Mouse (Mus musculus): ENCODE results near the gene Itsn1.

Itsn1 gene

DNA sequence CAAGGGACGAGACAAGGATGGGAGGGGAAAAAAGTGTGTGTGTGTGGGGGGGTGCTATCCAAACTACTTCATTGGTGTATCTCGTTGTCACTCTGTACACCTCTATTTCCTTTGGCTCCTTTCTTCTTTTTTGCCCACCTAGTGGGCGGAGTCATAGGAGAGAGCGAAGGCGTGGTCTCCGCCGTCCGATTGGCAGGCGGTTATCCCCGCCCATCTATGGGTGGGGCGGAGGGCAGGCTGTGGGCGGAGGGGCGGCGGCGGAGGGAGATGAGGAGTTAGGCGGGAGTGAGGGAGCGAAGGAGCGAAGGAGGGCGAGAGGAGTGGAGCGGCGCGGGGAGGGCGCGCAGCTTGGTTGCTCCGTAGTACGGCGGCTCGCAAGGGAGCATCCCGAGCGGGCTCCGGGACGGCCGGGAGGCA, at the start of gene Itsn1:
Gene Itsn1 (plus strand): TSS at position 216 of the 417 bp plus-strand sequence.
- peak; percentile 98 to 99 for DNase-seq

DNA sequence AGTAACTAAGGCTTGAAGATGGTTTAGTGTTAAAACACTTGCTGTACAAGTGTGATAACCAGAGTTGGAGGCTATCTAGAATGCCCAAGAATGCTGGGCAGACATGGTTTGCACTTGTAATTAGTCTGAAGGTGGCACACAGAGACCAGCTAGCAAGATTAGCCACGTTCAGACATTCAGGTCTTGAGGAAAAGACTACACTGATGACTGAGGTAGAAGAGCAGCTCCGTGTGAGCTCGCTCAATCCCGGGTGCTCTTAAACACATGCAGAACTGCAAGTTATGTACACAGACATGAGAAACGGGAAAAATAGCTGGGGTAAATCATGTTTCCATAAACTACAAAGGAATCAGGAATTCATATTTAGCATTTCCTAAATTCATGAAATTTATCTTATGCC, 48.4 kb upstream of the Itsn1 start:
- no peak for DNase-seq

DNA sequence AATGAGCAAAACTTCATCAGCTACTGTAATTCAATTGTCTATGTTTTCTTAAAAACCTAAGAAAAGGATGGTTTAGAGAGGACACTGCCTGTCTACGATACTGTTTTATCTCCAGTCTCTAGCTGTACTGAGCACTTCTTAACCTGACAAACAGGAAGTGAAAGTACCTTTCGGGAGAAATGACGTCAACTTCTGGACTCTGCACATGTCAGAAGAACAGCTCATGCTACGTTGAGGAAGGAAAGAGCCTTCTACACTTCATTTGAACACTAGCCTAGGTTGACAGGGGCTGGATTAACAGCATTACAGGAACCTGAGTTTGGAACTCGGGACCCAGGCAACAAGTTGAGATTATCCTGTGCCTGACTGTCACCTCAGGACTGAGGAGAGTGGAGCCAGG, 43.6 kb upstream of the Itsn1 start:
- DNase-seq = no peak

DNA sequence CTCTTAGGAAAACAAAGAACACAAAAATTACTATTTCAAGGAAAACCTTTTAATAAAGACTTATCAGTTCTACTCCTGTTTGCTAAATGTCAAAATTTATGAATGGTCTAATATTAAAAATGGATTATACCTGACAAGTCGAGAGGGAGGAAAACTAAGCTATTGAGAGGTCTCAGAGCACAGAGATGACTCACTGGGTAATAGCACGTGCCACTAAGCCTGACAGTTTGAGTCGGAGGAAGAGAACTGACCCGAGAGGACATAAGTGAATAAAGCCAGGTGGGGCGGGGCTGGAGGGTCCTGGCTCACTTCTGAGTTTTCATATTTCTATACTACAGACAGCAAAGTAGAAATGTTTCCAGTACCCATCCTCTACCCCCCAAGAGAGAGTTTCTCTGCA, 42.7 kb upstream of the Itsn1 start:
- DNase-seq = no peak

DNA sequence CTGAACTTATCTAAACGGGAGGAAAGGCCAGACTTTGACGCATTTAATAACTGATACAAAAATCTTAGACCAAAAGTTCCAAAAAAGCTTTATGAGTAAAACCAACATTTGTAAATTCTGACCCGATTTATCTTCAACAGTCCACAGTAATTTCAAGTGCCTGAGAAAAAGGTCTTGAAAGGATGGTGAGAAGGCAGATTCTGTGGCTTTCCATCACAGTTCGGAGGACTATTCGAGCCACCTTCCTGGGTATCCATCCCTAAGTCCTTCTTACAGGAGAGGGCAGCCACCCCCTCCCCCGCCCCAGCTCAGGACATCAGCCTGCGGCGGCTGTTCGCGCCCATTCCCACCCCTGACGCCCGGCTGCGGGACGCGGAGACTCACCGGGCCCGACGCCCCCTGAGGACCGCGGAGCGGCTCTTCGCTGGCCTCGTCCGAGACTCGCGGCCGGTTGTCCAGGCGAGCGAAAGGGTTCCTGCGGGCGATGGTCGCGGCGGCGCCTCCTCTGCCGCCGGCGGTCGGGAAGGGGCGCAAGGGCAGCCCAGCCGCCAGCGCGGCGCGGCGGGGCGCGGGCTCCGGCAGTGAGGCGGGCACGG, 41.0 kb upstream of the Itsn1 start:
- DNase-seq = no peak

DNA sequence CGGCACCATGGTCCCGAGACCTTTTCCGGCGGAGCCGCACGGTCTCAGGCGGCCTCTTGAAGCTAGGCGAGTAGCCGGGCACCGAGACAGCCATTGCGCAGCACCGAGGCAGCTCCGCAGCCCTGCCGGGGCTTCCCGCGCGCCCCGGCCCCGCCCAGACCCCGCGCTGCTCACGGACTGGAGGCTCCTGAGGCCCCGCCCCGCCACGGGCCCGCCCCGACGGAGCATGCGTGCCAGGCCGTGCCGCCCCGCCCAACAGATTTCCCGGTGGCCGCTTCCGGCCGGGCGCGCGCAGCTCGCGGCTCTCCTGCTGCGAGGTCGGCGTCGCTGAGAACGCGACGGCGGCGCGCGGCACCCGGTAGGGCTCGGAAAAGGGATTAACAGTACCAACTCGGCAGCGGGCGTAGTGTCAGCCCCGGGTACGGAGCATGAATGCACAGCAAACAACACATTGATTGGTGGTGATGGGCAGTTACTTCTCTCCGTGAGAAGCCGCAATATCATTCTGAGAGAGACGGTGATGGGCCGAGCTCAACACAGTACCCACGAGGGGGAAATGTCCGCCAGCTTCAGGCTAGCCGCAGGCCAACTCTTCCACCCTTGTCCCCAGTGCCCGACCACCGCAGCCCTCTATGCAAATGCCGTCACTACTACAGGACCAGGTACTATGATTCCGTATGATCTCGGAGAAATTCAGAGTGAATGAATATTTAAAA, 40.3 kb upstream of the Itsn1 start, which contains the start of gene Donson:
Gene Donson (minus strand): TSS at position 152 of the 716 bp plus-strand sequence.
- DNase-seq = peak; percentile 96 to 99

DNA sequence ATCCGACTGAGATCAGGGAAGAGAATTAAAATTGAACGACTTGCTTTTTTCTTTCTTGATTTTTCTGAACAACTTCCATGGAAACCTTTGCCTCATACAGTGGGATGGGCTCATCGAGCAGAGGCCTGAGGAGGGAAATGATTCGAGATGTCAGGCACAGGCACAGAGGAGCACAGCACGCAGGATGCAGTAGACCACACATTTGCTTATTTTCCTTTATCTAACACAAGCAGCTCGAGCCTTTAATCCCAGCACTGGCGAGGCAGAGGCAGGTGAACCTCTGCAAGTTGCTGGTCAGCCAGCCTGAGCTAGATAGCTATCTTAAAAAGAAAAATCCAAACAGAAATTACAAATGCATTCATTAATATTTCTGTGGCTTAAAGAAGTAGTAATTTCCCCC, 39.3 kb upstream of the Itsn1 start:
- DNase-seq = no peak

DNA sequence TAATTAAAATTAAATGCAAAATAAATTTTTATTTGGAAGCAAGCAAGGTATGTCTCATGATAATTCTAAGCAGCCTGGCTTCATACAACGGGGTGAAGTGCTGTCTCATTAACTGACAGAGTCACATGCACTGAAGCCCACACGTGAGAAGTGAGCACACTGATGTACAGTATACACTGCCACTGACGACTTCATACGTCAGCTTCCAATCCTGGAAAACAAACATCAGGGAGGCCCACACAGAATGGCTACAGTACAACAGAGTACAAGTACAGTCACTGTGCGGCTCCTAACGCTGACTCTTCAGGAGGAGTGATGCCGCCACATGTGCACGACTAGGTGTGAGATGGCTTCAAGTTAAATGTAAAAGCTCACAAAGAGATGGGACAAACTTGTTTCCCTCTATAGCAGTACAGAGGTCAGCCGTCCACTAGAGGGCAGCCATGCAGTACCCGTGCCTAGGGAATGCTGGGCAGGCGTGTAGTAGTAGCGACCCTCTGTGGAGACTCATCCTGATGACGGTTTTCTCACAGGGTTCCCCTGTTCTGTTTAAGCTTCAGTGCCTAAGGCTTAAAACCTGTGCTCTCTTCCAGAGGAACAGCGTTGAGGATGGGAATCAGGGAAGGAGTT, 34.5 kb upstream of the Itsn1 start:
- peak; percentile 74 to 87 for DNase-seq

DNA sequence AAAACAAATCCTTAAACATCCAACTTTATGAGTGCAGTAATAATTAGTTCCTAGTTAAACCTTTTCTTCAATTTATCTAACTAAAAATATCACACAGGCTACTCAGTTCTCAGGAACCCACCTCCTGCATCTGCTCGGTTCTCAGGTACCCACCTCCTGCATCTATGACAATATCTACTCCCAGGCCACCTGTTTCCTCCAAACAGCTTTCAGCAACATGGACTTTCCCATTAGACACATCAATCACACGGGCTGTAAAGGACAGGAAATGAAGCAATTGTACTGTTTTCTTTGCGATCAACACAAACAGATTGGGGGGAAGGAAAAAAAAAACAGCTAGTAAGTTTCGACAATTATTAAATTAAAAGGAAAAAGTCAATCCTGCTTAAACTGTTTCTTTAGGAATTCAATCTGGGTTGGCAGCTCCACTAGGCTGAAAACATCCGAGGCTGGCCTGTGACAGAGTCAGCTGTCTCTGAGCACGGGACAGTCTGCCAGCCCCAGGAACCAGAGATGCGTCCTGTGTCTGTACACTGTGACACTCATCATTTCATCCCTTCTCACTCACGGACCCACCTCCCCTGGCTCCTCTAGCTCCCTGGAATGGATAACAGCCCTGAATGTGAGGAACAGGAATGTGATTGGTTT, 33.8 kb upstream of the Itsn1 start:
- no peak for DNase-seq

DNA sequence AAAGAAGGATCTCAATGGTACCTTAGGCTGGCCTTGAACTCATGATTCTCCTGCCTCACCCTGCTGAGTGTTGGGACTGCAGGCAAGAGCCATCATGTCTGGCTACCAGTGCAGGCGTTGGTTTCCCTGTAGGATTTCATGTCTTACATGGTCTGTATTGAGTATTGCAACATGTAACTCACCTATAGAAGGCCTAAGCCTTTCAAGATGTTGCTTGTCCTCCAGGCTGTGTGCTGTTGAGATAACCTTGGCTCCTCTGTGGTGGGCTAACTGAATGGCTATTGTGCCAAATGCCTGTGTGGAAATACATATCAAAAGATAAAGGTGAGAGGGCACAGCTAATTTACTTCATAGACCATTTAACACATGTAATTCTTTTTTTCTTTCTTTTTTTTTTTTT, 30.1 kb upstream of the Itsn1 start:
- no peak for DNase-seq

DNA sequence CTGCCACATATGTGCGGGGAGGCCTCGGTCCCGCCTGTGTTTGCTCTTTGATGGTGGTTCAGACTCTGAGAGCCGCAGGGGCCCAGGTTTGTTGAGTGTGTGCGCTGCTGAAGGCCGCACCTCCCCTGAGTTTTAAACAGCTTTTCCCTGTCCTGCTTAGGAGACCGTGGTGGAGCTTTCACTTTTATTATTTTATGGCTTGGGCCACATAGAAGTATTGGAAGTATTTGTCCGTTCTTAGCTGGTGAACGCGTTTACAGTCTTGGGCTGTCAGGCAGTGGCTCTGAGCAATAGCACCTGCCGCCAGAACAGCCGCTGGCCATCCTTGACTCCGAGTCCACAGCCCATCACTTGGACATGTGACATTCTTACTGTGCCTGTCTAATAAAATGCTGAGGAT, 27.2 kb upstream of the Itsn1 start:
- DNase-seq = no peak

DNA sequence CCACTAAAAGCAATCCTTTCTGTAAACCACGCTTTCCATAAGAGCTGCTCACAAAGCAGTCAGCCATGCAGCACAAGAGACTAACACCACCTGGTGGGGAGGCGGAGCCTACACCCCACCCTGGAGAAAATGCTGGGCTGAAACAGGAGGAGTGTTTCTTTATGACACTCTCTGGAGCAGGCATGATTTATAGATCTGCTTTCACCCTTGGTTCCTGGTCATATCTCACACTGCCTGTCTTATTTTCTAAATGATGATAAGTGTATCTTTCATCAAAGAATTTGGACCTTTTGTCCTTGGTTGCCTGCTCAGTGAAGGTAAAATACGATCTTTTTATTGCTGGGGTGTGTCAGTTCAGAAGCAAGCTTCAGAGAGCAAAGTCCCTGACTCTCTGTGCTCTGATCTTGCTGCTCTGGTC, 26.3 kb upstream of the Itsn1 start:
- DNase-seq = no peak

DNA sequence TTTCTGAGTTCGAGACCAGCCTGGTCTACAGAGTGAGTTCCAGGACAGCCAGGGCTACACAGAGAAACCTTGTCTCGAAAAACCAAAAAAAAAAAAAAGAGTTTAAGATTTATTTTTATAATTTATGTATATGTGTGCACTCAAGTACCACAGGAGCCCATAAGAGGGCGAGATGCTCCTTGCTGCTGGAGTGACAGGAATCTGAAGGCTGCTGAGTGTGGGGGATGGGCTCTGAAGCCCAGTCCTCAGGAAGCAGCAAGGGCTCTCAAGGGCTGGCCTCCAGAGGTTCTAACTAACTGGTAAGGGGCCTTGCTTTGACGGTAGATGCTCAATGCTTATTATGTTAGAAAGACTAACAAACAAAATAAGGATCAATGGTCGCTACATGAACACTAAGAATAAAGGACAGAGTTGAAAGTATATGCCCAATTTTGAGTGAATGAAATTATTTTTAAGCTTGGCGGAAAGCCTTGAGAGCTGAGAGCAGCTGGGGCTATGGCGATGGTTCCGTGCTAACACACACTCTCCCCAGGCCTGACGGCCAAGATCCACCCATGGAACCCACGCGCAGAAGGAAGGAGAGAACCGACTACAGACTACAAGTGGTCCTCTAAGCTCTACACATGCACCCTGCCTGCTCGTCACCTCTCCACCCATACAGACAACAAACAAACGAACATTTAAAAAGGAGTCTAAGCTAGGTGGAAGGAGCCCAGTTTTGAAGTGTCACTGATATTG, 24.3 kb upstream of the Itsn1 start:
- no peak for DNase-seq

DNA sequence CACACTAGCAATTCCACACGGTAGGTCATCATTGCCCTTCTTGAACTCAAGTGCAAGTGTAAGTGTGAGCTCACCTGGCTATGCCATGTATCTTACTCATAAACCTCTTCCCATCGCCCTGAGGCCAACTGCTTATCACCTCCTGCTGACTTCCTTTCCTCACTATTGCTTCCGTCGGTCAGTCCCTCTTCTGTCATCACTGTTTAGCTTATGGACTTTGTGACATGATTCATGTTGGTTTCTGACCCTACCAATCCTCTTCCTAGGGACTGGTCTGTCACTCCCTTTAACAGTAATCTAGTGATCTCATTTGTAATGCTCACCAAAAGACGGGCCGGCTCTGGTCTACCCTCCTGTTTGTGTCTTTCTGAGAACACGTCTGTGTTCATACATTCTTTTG, 18.8 kb upstream of the Itsn1 start:
- no peak for DNase-seq

DNA sequence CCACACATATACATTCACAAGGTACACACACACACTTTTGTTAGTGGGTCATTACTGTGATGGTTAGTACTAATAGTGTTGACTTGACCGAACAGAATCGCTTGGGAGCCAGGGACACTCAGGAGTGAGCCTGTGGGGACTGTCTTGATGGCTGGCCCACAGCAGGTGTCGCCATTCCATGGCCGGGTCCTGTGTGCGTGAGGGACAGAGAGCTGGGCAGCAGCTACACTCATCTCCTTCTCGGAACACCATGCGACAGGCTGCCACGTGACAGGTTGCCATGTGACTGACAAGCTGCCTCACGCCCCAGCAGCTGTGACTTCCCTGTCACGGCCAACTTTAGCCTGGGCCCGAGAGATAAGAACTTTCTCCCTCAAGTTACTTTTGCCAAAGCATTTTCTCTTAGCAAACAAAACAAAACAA, 12.1 kb upstream of the Itsn1 start:
- peak in 1 of 2 experiments; percentile 28 for DNase-seq

DNA sequence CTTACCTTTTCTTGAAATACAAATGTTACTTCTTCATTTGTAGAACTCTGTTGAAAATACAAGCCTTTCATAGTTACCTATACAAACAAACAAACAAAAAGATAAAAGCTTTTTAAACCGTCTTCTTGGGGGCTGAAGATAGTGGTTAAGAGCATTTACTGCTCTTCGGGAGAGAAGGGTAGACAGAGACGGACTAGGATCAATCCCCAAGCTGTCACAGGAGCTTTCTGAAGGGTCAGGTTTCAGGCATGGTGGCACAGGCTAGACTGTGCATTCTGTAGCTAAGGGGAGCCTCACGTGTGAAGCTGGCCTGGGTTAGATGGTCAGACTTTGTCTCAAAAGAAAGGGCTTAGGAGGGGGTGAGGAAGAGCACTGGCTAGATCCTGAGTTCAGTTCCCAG, 11.7 kb upstream of the Itsn1 start:
- no peak for DNase-seq

DNA sequence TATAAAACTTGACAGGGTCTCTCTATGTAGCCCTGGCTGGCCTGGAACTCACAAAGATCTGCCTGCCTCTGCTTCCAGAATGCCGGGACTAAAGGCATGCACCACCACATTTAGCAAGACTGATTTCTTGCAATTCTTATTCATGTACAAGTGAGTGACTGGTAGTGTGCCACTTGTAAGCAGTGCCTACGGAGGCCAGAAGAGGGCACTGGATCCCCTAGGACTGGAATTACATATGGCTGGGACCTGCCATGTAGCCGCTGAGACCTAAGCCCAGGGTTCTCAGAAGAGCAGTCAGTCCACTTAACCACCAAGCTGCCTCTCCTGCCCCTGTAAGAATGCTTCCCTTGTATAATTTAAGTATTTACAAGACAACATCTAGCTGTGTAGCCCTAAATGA, 4.8 kb upstream of the Itsn1 start:
- peak; percentile 71 to 77 for DNase-seq

DNA sequence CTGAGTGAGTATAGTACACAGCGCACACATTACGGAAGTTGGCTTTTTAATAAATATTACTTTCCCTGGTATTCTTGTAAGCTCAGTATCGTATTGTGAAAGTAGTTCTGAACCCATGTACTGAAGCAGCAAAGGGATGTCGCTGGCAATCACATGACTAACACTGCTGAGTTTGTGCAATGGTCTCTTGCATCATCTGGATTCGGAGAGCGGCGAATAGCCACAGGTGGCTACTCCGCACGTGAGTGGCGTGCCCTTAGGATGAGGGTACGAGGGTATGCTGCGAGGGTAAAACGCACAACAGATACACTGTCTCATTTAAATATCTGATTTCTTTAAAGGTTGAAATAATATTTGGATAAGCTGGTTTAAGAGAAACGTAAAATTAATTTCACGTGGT, 1.6 kb upstream of the Itsn1 start:
- no peak for DNase-seq

DNA sequence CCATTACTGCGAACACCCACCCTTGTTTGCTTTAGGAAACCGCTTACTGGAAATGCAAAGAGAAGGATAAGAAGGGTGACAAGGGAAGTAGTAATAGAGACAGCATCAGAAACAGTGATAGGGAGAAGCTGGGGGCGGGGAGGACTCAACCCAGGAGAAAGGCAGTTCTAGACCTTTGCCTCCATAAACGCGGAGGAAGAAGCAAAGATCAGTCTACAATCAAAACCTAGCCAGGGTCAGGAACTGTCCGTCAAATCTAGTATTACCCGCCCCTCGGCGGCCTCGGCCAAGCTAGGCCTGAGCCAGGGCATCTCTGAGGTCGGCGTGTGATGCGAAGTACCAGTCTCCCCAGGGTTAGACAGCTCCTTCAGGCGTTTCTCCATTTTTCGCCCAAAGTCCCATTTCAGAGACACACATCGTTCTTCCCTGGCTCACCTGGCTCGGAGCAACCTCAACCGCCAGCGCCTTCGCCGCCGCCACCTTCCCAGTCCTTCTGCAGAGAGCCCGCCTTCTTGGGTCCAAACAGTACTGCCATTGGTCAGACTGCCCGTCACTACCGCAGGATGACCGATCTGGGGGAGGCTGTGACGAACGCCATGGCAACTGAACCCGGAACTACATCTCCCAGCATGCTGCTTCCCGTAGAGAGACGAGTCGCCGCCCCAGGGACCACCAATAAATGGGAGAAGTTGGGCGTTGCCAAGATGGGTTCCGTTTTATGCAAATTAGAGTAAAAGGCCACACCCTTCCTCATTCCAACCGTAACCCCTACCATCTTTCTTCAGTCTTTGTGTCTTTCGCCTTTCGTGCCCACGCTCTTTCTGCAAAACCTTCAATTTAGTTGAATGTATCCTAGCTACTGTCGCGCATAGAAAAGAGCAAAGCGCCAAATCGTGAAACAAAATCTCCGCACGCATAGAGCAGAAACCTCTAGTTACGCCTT, 687 bp upstream of the Itsn1 start, which contains the start of gene Cryzl1:
Gene Cryzl1 (minus strand): TSS at position 853 of the 943 bp plus-strand sequence.
- peak; percentile 98 for DNase-seq

DNA sequence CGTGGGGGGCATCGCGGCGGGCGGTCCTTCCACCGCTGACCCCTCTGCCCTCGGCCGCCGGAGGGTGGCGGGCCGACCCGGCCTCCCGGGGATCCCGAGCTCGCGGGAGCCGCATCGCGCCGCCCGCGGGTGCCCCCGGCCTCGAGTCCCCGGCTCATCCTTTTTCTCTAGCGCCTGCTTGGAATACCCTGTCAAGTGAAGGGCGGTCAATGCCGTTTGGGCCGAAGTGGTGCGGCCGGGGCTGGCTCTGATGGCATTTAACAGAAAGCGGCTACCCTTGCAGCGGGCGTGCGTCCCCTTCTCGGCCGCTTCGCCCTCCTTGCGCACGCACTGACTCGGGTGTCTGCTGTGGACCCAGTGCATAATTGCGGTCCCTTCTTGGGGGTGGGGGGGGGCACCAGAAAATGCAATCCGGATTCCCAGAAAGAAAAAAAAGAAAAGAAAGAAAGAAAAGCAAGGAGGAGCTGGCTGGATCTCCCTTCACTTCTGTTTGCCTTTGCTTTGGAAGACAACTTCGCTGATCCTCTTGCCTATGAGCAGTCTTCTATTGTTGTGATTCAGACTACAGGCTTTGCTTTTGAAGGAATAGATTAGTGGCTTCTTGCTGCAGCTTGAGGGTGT, 850 bp downstream of the Itsn1 start:
- DNase-seq = peak; percentile 75 to 78

DNA sequence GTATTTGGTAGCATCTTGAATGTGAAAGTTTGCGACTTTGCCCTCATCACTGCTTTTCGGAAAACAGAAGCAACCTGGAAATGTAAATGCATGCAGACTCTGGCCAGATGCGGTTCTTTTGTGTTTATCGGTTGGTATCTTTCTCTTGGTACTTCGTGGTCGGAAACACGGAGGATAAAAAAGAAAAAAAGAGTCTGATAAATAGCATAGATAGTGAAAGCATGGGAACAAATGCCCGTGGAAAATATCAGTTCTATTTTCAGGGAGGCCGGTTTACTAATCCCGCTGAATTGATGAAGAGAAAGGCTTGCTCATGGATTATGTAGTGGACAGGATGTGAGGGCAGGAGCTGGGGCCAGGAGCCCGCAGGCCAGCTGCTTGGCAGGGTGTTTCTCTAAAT, 1.4 kb downstream of the Itsn1 start:
- no peak for DNase-seq
